Mouse (Mus musculus) bone marrow macrophage, adult 2 months (primary cell): ENCODE measurements around the gene Gm20388.

Experiments used
- CTCF ChIP-seq: IDR thresholded peaks from 2 replicates; pipeline ENCODE4 v1.5.1; 2012; ENCODE audit warnings: low read depth, mild to moderate bottlenecking, low read length, moderate library complexity
- POLR2A ChIP-seq: IDR thresholded peaks from 2 replicates; pipeline ENCODE4 v1.6.1; 2012; ENCODE audit warnings: mild to moderate bottlenecking, low read depth, low read length, borderline replicate concordance

DNA sequence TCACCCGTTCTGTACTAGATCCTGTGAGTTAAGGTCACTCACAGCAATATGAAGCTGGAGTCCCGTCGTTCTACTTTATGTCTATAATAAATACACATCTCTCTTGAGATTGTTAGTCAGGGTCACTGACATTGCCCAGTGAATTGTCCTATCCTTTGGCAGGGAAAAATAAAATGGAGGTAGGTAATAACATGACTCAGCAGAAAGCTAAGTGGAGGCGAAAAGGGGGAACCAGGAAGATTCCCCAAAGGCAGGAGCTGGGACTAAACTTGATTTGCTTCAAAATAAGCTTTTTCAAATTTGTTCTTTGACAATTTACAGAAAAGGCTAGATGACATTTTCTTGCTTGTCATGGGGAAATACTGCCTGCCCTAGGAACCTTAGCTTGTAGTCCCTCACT lies 20.7 kb downstream of the Gm20388 start:
- TF ChIP-seq POLR2A = no peak
- TF ChIP-seq CTCF = no peak
